Mouse (Mus musculus) right cerebral cortex, adult 18-20 months (tissue): ENCODE measurements around the gene Dact3.

ENCODE experiments used
- DNase-seq: peaks from one replicate; pipeline ENCODE4 v3.0.0; 2022; ENCODE audit warnings: mixed read lengths

Dact3 gene

GRCm38 (mm10) chr7:16918014-16918413, 42.9 kb downstream of the Dact3 start:
- DNase-seq = peak; percentile 88

DNA sequence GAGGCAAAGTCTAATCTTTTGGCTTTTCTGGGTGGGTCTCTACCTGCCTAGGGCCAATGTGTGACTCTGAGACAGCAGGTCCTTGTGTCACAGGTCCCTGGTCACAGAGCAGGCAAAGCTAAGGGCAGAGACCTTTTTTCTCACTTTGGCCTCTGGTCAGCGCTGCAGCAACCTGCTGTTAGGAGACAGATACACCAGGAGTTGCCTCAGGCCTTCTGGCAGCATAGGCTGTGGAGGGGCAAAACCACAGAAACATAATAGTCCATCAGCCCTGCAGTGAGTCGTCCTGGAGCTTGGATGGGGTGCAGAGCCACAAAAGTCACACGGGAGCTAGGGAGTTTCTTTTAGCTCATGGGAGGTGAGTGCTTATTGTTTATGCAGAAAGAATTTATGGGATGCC, 43.6 kb downstream of the Dact3 start:
- DNase-seq = no peak

GRCm38 (mm10) chr7:16919395-16920149, 44.5 kb downstream of the Dact3 start:
- no peak for DNase-seq

DNA sequence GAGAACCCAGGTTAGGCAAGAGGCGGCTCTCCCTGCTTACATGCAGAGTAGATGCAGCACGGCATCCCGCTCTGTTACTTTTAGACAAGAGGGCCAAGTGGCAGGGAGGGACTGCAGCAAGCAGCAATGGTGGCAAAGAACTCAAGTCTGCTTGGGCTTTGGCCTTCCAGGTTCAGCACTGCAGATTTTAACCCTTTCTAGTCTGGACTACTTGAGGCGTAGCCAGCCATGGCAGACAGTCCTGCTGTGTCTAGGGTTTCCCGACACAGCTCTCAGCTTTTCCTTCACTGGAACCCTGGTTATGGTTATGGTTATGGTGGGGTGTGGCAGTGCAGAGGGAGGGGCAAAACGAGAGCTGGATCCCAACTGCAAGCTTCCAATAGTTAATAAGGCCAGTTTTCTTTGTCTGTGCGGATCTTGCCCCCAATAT, 45.0 kb downstream of the Dact3 start:
- DNase-seq = no peak

DNA sequence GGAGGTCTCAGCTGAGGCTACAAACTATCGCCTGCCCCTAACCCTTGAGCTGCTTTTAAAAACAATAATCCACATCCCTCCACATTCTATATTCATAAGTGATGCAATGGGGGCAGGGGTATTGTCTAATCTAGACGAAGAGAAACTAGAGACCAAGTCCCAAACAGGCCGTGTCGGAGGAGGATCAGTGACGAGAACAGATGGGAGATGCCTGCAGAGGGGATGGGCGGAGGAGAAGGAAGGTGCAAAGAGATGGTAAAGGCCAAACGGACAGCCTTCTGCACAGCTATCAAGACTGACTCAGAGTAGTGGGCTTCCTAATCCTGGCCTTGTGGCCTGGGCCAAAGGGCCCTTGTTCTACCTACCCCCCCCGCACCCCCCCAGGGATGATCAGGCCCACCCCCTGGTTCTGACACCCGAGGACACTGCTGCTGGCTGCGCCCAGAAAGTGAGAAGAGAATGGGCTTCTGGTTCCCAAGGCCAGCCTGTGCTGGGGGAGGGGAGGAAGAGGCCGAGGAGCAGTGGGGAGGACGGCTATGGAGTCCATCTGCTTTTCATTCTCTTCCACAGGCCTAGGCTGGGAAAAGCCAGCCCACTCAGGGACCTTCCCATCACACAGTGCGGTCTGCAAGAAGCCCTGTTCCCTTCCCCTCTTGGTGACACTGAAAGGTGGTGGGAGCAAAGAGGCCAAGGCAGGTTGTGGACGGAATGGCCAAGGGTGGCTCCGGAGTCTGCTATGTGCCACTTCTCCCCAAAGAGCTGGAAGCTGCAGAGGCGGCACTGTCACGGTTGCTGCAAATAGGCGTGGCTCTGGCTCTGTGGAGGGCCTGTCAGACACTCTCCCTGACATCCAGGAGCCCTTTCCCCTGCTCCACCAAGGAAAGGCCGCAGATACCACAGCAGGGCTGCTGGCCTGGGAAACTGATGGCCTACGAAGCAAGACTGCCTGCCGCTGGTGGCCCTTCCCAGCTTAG, 46.0 kb downstream of the Dact3 start:
- DNase-seq = peak; percentile 61

GRCm38 (mm10) chr7:16921881-16922335, 46.8 kb downstream of the Dact3 start:
- DNase-seq = no peak

- DNase-seq = peak; percentile 72
Observed at GRCm38 (mm10) chr7:16922360-16922973, 47.4 kb downstream of the Dact3 start.

- no peak for DNase-seq
Observed at GRCm38 (mm10) chr7:16923283-16924036, 48.3 kb downstream of the Dact3 start.

DNA sequence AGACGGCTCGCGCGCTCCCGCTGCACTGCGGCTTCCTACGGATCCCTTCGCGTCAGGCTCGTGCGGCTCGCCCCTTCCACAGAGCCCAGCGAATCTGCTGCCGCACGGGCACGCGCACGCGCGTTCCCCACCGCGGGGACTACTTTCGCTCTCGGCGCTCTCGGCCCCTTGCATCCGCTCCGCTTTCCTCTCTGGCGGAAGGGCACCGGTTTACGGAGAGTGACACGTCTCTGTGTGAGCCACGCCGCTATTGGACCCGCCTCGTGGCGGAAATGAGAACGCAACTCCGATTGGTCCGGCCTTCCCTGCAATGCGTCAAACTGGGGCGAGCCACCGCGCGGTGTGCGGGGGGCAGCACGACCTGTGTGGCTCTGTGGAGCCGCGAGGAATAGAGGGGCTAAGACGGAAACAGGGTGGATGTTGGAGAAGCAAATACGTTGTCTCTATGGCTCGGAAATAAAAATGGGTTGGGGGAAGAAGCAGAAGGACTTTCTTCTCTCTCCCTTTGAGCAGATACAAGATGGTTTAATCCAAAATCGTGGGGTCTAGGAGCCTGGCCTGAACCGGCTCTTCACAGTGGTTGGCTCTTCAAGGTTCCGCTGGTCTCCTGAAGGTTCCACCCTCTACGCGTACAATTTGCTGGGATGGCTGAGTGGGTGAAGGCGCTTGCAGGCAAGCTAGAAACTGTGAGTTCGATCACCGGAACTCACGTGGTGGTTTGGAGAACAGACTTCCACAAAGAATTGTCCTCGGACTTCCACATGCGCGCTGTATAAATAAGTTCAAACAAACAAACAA, 49.1 kb downstream of the Dact3 start, which contains the start of gene Calm3:
Gene Calm3, minus strand, starts transcription at position 78 of the 798 bp plus-strand sequence.
- peak; percentile 100 for DNase-seq

GRCm38 (mm10) chr7:16928341-16928740, 53.2 kb downstream of the Dact3 start:
- no peak for DNase-seq

- DNase-seq = peak; percentile 79
Observed at GRCm38 (mm10) chr7:16930850-16931249, 55.7 kb downstream of the Dact3 start.

DNA sequence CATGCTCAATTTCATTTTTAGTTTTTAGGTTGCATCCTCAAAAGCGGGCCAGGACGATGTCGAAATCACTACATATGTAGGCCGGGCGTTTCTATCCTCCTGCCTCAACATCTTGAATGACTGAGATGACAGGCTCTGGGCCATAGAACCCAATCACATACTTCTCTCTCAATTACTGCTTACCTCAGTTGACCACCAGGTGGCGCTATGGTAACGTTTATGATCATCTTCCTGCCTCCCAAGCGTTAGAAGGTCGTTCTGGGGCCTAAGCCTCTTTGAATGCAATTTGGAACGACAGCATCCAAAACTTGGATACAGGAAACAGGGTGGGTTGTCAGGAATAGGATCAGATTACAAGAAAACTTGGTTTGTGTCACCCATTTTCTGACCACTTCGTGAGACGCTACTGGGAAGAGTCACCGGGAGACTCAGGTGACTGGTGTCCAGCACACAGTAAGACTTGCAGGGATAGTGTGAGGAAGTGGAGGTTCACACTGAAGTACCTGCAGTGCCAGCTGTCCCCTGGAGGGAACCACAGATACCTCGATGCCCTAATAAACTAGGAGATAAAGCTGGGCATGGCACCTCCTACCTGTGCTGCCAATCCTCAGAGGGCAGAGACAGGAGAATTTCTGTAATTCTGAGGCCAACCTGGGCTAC, 57.0 kb downstream of the Dact3 start:
- peak; percentile 89 for DNase-seq

DNA sequence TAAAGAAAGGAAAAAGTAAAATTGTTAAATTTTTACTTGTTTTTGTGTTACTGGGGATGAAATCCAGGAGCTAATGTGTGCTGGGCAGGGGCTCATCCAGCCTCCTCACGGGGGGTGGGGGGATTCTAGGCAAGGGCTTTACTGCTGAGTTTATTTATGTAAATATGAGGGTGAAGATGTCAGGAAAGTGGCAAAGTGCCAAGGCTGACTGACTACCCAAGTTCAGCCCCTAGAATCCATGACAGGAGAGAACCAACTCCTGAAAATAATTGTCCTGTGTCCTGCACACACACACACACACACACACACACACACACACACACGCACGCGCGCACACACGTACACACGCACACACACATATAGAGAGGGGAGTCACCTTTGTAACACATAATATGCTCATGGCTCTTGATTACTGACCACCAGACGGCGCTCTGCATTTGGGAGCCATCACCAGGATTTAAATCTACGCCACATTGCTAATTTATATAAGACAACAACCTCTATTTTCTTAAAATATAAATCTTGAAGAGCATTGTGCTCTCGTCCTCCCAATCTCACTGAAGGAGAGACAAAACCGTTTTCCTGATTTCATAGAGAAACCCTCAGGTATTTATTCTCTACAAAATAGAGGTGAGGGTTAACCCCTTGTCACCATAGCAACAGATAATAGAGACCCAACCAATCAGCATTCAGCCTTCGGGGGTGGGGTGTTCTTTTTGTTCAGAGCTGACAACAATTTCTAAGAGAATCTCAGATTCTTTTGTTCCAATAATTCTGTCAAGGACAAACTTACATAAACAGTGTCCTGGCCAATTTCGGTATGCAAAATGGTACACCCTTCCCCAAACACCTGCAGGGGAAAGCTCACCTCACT, 57.8 kb downstream of the Dact3 start:
- DNase-seq = peak; percentile 74
